Mouse (Mus musculus) kidney, adult 2 months (tissue): ENCODE measurements at regions not wholly inside any gene's neighbourhood (a gene's known extent, or its start where the extent isn't known, plus 50 kb on each side); places are given as distances from the start of the nearest gene placed in this dataset.

Experiments
- CTCF ChIP-seq: fragments of 200-500 bp; conservative IDR thresholded peaks from 2 replicates; pipeline ENCODE4 v1.5.1; 2011; ENCODE audit warnings: low read depth, mild to moderate bottlenecking, control low read depth, low read length, moderate library complexity, mixed read lengths; ENCODE audit not compliant: insufficient read depth, insufficient read length
- POLR2A ChIP-seq: fragments of 200-500 bp; IDR thresholded peaks from one replicate; pipeline ENCODE4 v1.6.1; 2011; ENCODE audit warnings: low read depth, low read length, control low read depth

- TF ChIP-seq CTCF (no peak), POLR2A (no peak)
Measured at GRCm38 (mm10) chr1:194443681-194444080, 174.3 kb upstream of the Plxna2 start.
